Mouse (Mus musculus) heart, postnatal 14 days (tissue): Measurements from ENCODE around the gene Usp37. TPM values are rescaled to one million over a fixed set of nuclear protein-coding genes. Genes with fewer than 3 reads are reported as not detected.

Experiments used
- DNase-seq, 2 experiments: peaks; one replicate each; pipeline ENCODE4 v3.0.0; 2021 to 2022
- intact Hi-C: fragments of 180-260 bp; cut with DNase I; formaldehyde crosslinking; loops from one replicate; pipeline ENCODE4 v1.15.1; 2025
- microRNA-seq, 2 experiments: library from miRNA; unstranded; fragments of <30 nt; microRNA quantifications; one replicate each; pipeline ENCODE4 v1.2.0; 2021 to 2022
- total RNA-seq, 2 experiments: library from RNA; stranded (reverse); gene quantifications; 2 replicates each; pipeline ENCODE4 v1.2.3; 2021

Gene Usp37
- total RNA-seq, 2 experiments from 2014 or later, result 10.8 to 12.4 TPM

GRCm38 (mm10) chr1:74386714-74387385 lies 157.2 kb downstream of the Usp37 start:
- intact Hi-C loops, result no loop called here
- DNase-seq, result peak; percentile 93 to 95

GRCm38 (mm10) chr1:74386363-74386713 lies 157.7 kb downstream of the Usp37 start:
- no peak for DNase-seq
- intact Hi-C loops, result no loop called here

GRCm38 (mm10) chr1:74385531-74385930 lies 158.6 kb downstream of the Usp37 start:
- no peak for DNase-seq
- intact Hi-C loops, result no loop called here

Small RNAs within 50 kb of the gene (microRNA-seq; reads per million reads assigned to microRNA genes)
- gene Gm25035 (0 reads per million in 2 experiments), gene Mir26b (5,602 to 27,672 reads per million in 2 experiments)

Other genes with a start within 250 kb of the Usp37 start
- gene Tmbim1, start 238.7 kb downstream of the Usp37 start, total RNA-seq, result 10 to 100 TPM; 34.6 to 39.4 TPM
- gene Catip, start 182.2 kb downstream of the Usp37 start, total RNA-seq, result under 1 TPM; 0.12 to 0.67 TPM
- gene Slc11a1, start 169.1 kb downstream of the Usp37 start, total RNA-seq, result 1 to 10 TPM; 2.7 to 4.1 TPM
- 100 to 1,000 TPM; 106 to 118 TPM for gene Ctdsp1, start 152.8 kb downstream of the Usp37 start, total RNA-seq
- gene Vil1, start 134.9 kb downstream of the Usp37 start, total RNA-seq, result under 1 TPM; 0.65 to 0.83 TPM
- 10 to 100 TPM; 16.0 to 17.2 TPM for gene Cnot9, start 38.2 kb downstream of the Usp37 start, total RNA-seq
- not detected for gene Plcd4, start 1.4 kb downstream of the Usp37 start, total RNA-seq
- gene Zfp142, start 44.0 kb upstream of the Usp37 start, total RNA-seq, result 10 to 100 TPM; 12.1 to 14.2 TPM
- gene Bcs1l, start 44.0 kb upstream of the Usp37 start, total RNA-seq, result 10 to 100 TPM; 25.3 to 27.0 TPM
- 10 to 100 TPM; 16.5 to 21.5 TPM for gene Rnf25, start 57.1 kb upstream of the Usp37 start, total RNA-seq
- 1 to 10 TPM in 1 of 2 experiments, under 1 TPM in 1; 1.00 to 1.6 TPM for gene Stk36, start 57.2 kb upstream of the Usp37 start, total RNA-seq
- 10 to 100 TPM; 13.8 to 14.7 TPM for gene Ttll4, start 117.5 kb upstream of the Usp37 start, total RNA-seq
- gene Cyp27a1, start 169.3 kb upstream of the Usp37 start, total RNA-seq, result 10 to 100 TPM; 10.4 to 17.1 TPM
- 1 to 10 TPM; 1.2 TPM for gene Prkag3, start 204.9 kb upstream of the Usp37 start, total RNA-seq
- gene Wnt6, start 227.6 kb upstream of the Usp37 start, total RNA-seq, result under 1 TPM; 0.17 to 0.67 TPM
- gene Wnt10a, start 247.2 kb upstream of the Usp37 start, total RNA-seq, result not detected